Mouse (Mus musculus) cerebellum, adult 9-11 months (tissue): ENCODE measurements around the gene Smtn.
A peak's percentile ranks its signal among the peaks of the same experiment; 100 is the strongest.

Experiments used
- DNase-seq: peaks from one replicate; pipeline ENCODE4 v3.0.0; 2022

Smtn gene

DNA sequence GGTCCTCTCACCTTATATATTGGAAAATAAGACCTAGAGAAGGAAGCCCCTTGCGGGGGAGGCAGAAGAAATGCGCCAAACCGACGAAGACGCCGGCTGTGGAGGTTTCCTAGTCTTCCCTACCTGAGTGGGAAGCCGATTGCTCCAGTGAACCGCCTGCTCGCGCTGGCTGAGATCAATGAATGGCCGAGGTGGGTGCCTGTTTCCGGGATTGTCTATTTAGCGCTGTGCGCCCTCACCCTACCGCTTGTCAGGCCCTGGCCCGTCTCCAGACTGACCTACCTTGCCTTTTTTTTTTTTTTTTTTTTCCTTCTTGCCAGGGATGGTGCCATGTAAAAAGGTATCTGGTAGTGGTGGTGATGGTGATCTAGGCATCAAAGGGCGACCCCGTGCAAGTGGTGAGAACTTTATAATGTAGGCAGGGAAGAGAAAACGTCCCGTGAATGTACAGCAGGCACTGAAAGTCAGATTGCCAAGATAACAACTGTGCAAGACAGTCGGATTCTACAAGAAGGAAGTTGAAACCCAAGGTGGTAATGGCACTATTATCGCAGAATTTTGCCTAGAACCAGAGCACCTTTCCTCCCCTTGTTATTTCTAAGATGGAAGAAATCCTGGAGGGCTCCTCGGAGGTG lies at the start of gene Smtn:
Gene Smtn (minus strand): TSS at position 162 of the 635 bp plus-strand sequence.
- peak; percentile 39 for DNase-seq

DNA sequence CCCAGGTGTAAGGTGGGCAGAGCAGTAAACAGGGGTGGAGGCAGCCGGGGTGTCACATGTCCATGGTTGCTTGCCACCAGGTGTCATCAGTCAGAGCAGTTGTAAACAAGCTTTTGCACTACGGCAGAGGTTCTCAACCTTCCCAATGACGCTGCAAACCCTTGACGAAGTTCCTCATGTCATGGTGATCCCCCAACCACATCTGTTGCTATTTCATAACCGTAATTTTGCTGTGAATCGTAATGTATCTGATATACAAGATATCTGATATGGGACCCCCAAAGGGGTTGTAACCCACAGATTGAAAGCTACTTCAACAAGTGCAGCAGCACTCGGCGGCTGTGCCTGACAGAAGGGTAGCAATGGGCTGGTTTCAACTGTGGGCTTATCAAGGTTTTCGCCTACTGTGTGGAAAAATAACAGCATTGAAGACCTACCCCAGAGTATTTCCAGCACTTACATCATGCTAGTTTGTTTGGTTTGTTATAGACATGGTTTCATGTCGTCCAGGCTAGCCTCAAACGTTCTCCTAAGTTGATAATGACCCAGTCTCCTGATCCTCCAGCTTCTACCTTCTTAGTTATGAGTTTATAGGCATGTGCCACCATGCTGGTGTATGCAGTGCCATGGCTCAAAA lies 47.7 kb upstream of the Smtn start:
- DNase-seq, result no peak

DNA sequence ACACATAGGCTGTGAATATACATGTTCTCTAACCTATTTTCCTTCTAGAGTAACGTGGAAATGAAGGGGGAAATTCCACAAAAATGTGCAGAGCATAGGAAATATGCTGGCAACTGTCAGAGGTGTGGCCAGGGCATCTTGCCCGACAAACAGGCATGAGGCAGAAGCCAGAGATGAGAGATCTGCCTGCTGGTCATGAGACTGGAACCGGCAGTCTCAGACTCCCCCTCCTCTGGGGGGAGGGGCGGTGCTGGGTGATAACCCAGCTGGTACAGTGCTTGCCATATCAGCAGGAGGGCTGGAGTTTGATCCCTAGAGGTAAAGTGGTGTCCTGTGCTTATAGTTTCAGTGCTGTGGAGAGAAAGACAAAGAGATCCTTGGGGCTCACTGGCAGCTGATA lies 46.9 kb upstream of the Smtn start:
- no peak for DNase-seq

DNA sequence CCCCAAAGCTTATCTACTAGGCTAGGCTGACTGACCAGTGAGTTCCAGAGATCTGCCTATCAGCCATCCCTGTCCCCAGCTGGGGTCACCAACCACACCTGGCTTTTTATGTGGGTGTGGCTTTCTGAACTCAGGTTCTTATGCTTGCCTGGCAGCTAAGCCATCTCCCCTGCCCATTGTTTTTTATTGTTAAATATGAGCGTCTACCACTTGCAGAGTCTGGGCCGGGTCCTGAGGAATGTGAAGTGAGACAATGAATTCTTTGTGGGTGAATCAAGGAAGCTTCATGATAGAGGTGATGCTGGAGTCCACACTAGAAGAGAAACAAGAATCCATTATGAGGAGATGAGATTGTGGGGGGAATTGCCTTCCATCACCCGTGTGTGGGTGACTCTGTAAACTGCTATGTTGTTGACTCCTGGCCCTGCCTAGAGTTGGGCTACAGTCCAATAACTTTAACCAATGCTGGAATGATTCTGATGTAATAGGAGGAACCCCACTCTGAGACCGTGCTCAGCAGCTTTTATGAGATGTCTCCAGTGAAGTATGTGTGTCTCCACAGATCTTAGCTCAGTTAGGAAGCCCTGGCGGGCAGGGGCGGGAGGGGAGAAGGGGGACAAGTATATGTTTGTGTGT lies 45.7 kb upstream of the Smtn start:
- DNase-seq, result no peak

DNA sequence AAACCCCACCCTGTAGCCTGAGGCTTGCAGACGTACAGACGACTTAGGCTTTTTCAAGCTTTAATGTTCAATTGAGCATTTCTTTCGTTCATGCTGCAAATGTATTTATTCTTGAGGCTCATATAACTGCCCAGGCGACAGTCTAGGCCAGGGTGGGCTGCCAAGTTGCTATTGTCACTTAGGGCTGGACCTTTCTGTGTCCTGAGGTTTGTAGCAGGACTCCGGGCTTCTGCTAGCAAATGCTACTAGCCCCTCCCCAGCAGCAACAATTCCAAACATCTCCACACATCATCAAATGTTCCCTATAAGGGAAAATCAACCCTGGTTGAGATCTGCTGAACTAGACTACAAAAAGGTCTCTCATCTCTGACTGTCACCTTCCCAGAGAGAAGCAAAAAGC lies 42.7 kb upstream of the Smtn start:
- no peak for DNase-seq

DNA sequence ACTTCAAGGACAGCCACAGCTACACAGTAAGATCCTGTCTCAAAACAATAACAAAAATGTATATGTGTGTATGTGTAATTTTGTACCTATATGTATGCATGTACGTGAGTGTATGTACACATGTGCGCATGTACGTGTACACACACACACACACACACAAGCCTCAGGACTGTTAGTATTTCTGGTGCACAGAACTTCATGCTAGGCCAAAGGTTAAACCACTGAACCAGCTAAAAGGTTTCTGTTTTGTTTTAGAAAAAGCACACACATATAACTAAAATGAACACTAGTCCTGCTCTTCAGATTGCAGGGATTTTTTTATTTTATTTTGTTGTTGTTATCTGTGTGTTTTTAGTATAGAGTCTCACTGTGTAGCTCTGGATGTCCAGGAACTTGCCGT lies 41.5 kb upstream of the Smtn start:
- DNase-seq, result no peak

DNA sequence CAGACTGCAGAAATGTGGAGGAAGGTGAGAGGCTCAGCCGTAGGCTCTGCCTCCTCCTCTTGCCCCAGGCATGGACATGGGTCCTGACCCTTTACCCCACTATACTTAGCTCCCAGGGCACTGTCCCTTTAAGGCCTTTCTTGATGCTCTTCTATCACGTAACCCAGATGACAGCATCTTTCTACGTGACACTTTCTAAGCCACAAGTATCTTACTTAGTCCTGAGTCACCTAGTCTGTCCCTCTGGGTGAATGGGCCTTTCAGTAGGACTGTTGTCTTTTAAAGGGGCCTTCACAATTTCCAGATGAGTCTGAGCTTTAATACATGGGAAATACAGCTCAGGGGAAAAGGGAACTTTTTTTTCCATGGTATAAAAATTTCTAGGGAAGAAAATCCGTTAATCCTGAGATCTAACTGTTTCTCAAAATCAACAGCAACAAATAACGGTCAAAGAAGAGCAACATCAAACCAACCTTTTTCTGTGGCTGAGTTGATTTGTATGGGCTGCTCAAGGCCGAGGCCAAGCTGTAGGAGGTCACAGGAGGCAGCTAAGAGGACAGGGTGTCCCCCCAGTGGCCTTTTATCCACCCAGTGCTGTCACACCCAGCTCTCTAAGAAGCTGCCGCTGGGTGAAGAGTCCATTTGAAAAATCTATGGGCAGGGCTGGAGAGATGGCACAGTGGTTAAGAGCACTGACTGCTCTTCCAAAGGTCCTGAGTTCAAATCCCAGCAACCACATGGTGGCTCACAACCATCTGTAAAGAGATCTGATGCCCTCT lies 40.1 kb upstream of the Smtn start:
- DNase-seq, result no peak

DNA sequence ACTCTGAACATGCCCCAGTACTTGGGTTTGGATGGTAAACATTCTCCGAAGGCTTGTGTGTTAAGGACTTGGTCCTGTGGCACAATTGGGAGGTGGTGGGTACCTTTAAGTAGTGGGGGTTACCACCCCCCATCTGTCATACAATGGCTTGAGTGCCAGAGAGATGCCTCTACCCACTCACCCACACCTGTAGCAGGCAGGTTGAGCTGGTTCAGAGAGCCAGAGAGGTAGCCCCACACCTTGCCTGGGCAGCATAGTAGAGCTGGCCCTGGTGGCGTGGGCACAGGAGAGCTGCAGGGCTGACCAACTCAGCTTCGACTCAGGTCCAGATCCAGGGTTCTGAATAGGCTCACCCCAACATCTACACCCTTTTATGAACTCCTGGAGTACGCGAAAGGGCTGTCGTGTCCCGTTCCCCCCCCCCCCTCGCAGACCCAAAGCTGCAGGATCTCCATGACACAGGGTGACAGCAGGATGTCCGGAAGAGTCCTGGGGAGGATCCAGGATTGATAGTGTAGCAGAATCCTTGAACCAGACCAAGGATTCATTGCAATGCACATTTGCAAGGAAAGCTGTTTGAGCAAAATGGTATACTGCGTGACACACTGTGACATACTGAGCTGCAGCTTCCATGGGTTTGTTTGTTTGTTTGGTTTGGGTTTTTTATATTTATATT lies 37.8 kb upstream of the Smtn start:
- no peak for DNase-seq

DNA sequence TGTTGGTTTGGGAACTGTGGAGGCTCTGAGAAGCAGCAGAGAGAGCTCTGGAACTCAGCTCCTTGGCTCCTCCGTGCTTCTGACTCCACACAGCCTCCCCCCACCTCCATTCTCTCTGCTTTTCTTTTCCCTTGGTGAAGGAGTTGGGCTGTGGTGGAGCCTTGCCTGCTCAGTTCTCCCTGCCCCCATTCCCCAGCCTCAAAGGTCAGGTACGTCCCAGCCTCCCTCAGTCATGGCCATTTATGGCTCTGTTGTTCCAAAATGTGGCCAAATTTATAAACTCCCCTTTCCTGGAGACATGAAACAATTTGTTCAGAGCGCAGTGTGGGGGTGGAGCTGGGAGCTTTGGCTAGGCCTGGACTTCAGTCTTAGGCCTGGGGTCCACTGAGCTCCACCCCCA lies 34.8 kb upstream of the Smtn start:
- DNase-seq, result no peak

DNA sequence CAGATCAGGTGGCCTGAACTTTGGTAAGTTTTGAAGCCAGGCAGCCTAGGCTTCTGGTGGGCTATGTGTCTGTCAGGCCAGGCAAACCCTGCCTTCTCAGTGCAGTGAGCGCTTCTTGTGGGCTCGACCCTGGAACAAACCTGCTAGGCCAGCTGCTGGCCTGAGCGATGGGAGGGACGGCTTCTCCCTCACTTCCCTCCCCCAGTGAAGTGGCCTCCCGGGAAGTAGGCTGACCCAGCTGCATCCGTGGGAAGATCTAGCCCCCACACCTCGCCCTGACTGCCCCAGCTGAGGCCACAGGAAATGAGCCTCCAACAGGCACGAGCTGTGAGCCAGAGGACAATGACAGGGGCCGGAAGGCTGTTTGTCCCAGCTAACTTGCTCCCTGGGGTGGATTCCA lies 32.7 kb upstream of the Smtn start:
- no peak for DNase-seq

DNA sequence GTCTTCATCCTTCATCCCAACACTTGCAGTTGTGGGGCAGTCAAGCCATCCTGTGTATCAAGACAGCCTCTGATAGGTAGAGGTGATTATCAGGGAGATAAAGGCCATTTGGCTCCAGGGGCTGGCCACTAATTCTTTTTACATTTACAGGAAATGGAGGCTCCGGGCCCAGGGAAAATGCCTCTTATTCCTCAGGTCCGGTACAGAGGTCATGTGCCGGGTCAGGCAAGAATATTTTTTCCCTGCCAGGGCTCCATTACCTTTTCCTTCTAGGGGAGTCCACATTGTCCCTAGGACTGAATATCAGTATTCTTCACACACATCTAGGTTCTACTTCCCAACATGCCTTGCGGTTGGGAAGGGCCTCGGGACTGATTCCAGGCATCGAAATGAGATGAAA lies 31.8 kb upstream of the Smtn start:
- no peak for DNase-seq

DNA sequence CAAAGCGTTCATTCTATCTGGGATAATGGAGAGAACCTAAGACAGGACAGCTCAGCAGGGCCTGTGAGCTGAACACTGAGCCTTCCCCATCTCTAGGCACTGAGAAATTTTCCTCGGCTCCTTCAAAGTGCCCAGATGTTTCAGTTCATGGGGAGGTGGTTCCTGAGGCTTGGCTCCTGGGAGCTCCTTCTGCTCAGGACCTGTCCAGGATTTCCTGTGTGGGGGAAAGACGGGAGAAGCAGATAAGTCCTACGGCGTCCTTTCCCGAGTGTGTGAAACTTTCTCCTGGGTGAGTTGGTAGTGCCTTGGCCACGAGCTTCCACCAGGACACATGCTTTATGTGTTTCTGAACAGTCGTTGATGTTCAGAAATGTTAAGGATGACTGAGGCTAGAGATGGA lies 29.9 kb upstream of the Smtn start:
- DNase-seq, result no peak

DNA sequence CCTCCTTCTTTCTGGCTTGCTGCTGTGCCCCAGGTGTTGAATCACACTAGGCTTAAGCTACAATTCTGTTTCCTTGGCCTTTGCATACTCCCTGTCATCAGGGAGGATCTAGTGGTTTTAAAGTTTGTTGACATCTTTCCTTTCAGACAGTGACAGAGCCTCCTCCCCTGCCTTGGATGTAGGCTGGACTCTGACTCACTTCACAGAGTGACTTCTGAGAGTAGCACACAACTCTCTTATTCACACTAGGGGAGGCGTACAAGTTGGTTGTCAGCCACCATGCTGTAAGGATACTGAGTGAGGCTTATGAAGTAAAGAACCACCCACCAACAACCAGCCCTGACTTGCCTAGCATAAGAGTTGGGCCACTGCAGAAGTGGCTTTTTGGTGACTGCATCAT lies 27.5 kb upstream of the Smtn start:
- DNase-seq, result no peak

DNA sequence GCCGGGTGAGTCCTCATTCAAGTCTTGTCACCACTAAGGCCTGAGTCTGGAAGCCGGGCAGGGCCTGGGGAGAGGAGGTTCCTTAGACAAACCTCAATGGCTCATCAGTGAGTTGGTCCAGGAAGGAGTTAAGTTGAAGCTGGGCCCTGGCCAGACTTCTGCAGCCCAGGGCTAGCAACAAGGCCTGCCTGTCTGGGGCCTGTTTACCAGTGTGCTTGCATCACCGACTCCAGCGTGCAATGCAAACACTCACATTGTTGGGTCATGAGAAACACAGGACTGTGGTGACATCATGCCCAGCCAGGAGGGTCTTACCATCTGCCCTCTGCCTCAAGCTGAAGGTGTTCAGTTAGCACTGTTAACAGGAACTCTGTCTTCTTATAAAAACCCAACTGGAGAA lies 25.6 kb upstream of the Smtn start:
- no peak for DNase-seq

DNA sequence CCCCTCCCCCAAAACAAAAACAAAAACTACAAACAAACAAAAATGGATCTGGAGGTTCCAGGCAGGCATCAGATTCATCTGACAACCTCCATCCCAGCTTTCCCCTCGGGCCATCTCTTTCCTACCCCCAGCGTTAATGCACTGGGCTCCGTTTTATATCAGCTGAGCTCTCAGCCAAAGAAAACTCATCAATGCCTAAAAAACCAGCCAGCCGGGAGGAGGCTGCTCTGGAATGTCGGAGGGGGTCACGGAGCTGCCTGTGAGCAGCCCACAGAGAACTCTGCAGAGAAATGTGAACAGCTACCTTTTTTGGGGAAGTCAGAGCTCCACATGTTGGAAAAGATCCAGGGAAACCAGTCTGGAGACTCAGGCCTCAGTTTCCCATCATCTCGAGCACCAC lies 24.0 kb upstream of the Smtn start:
- DNase-seq, result no peak

DNA sequence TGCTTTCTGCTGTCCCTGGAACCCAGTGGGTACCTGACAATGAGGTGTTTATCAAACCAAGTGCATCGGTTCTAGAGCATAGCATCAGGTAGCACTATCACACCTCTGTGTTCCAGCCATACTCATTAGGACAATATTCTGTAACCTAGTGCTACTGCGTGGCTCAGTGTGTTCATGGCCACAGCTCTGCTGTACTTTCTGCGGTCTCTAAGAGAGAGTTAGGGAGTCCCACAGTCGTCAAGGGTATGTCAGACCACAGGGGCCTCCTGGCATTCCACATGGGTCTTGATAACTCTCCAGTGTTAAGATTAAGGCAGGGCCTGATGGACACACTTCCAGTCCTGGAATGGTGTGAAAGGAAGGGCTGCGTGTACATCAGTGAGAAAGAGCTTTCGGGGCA lies 23.4 kb upstream of the Smtn start:
- DNase-seq, result no peak

DNA sequence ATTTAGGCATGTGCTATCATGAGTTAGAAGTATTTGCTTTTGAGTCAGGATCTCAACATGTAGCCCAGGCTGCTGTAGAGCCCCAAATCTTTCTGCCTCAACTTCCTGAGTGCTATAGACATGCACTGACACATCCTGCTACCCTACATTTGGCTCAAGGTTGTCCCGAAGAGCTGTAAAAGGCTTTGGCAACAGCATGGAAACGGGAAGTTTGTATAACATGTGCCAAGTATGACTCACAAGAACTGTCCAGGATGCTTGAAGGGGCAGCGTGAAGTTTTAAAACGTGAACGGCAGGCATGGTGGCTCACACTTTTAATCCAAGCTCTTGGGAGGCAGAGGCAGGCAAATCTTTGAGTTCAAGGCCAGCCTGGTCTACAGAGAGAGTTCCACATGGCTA lies 19.8 kb upstream of the Smtn start:
- DNase-seq, result no peak

DNA sequence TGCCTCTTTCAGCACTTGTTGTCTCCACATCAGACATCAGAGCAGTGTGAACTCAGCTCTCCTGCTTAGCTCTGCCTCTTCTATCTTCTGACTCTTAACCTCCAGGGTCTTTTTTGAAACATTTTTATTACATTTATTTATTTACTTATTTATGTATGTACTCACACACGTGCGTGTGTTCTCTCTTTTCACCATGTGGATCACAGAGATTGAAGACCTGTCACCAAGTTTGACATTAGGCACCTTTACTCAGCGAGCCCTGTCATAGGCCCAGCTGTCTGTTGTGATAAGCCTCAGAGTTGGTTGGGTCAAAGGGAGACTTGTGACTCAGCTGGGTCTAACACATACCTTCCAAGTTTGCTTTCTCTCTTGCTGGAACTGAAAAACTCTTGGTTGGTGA lies 17.4 kb upstream of the Smtn start:
- no peak for DNase-seq

DNA sequence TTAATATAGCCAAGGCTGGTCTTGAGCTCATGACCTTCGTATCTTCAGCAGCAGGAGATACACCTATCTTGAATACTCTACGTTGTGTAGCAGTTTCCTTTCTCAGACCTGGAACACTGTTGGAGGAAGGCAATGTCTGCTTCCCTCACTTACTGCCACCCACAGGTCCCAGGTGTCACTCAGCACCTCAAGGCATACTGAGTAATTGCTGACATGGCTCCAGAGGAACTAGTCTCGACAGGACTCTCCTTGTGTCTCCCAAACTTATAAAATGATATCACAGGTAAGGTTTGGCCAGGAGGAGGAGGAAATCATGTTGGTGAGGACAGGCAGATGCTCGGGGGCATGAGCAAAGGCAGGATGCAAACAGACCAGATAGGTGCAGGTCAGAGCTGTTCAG lies 14.6 kb upstream of the Smtn start:
- no peak for DNase-seq

DNA sequence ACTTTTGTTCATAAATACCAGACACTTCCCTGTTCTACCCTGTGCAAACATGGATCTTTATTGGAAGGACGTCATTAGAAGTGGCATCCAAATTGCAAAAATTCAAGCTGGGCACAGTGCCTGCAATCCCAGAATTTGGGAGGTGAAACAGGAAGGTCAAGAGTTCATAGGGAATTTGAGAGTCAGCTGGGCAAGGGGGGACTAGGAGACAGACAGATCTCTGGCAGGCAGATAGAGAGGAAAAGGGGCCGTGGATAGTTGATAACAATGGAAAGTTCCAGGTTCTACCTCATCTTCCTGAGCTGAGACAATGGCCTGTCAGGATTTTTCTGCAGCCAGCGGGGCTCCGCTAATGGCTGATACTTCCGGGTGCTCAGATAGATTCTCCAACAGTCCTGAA lies 9.4 kb upstream of the Smtn start:
- no peak for DNase-seq

DNA sequence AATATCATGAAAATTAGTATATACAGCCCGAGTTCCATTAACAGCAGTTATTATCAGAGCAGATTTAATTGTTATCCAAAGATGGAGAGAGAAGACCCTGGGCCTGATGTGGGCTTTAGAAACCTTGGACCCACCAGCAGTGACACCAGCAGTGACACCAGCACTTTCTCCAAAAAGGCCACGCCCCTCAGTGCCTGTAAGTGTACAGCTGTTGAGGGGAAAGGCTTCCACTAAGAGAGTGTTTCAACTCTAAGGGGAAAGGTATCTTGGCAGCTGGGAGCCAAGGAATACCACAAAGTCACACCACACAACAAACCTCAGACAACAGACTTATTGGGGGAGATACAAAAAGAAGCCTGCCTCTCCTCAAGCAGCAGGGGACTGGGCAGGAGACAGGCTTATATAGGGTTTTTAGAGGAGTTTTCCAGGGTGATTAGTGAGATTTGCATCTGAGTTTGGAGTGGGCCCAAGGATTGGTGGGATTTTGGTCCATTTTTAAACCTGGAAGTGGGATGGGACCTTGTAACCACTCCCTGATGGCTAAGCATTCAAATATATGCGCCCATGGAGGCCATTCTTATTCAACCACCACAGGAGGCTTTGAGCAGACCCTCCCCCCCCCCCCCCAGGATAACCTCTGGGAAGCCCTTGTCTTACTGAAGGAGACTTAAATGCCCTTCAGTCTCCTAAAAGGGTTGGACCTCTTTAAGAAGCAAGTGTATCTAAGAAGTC lies 8.3 kb upstream of the Smtn start:
- no peak for DNase-seq

DNA sequence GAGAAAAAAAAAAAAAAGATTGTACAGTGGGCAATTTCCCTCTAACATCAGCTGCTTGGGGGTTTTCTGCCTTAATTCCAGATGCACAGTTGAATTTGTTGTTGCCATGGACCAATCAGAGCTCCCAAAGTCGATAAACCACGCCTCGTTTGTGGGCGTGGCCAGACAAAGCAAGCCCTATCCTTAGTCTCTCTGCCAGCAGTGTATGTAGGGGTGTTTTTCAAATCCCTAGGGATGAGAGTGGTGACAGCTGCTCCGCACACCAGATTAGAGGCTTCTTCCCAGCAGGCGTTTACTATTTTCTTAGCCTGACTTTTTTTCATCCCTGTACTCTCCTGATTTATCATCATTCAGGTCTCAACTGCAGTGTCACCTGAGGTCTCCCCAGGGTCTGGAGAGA lies 7.6 kb upstream of the Smtn start:
- DNase-seq, result no peak

DNA sequence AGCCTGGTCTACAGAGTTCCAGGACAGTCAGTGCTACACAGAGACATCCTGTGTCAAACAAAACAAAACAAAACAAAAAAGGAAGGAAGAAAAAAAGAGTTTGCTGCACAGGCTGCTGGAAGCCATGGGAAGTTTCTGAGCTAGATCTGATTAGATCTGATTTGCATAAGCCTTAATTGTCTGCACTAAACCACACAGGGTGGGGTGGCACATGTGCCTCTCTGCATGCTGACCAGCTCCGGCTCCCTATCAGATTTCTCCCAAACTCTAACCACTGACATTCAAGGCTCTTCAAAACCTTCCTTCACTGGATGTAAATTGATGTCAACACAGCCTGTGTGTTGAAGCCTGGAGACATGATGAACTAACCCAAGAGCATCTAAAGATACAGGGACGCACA lies 6.6 kb upstream of the Smtn start:
- no peak for DNase-seq
